Mouse (Mus musculus): ENCODE data around the gene Ephb1.

- TF ChIP-seq POLR2A (IDR thresholded peaks at IDR 0.05; ENCODE audit: control insufficient read depth, low read depth, low read length) (no peak), CTCF (IDR thresholded peaks at IDR 0.05; ENCODE audit: control insufficient read depth, insufficient read depth, insufficient replicate concordance, low read depth, low read length) (no peak)
These were observed 20.2 kb upstream of the Ephb1 start for GRCm38 (mm10) chr9:102374661-102375060.
